Mouse (Mus musculus): Measurements from ENCODE around the gene Ube2l6. TPM values are rescaled to one million over a fixed set of nuclear protein-coding genes. Genes with fewer than 3 reads are reported as not detected.

The Ube2l6 gene
- polyA plus RNA-seq, 1 experiment from 2014 or later, result 32.9 TPM

GRCm38 (mm10) chr2:84773195-84773594 lies 25.4 kb upstream of the Ube2l6 start:
- no peak overlapping the region for H3K4me3 ChIP-seq
- peaks cover 7% of the 10 kb centered on the region for H3K4me1 ChIP-seq
- H3K27ac ChIP-seq, result no peak overlapping the region
- H3K36me3 ChIP-seq, result no peaks in the 10 kb centered on the region
- H3K4me2 ChIP-seq (replicated peaks), result no peak overlapping the region
- ATAC-seq (ENCODE audit: insufficient number of reproducible peaks, insufficient read depth, low FRiP score, low TSS enrichment), result no peak
- H3K9ac ChIP-seq, result no peak overlapping the region
- no peaks in the 10 kb centered on the region for H3K27me3 ChIP-seq
- 83% methylated on average over 5 of the region's 5 CpGs for WGBS
- no peaks in the 10 kb centered on the region for H3K9me3 ChIP-seq

DNA sequence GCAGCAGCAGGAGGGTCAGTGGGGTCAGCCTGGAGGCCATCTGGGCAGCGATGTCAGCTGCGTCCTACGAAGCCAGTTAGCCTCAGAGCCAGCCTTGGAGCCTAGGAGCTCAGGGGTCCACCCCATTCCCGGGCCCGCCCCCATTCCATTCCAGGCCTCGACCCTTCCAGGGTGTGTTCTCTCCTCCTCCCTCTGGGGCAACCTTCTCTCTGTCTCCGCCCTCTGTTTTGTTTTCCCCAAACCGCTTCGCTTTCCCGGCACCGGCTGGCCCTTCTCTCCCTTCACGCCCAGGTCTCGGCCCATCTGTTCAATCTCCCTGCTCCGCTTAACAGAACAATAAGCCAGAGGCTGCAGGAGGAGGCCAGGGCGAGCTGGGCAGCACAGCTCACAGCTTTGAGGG lies 23.9 kb upstream of the Ube2l6 start:
- Histone ChIP-seq H3K4me3 (peak overlapping the region; percentile 30), H3K9me3 (no peaks in the 10 kb centered on the region), H3K9ac (peak overlapping the region; percentile 44; the same call in 1 of the 2 replicates), H3K4me1 (peaks cover 7% of the 10 kb centered on the region), H3K36me3 (no peaks in the 10 kb centered on the region), H3K4me2 (replicated peaks) (peak overlapping the region; percentile 63), H3K27me3 (no peaks in the 10 kb centered on the region), H3K27ac (peak overlapping the region; percentile 76)
- WGBS, result under 1% methylated on average over 14 of the region's 15 CpGs
- peak; percentile 86 for ATAC-seq (ENCODE audit: insufficient number of reproducible peaks, insufficient read depth, low FRiP score, low TSS enrichment)

DNA sequence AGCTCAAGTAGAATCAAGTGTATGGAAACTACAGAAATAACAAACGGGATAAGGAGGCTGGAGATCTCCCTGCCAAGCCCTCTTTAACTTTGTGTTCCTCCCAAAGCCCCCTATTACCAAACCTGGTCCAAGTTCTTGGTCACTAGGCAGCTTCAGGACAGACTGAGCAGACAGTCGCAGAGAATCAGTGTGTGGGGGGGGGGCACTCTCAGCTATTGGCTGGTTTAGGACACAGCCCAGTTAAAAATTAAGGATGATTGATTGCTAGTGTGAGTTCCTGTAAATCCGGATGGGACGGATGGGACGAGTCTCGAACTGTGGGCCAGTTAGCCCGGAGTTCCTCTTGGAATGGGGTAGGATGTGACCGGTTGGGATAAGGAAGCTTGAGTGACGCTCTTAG lies 23.4 kb upstream of the Ube2l6 start, which contains the start of gene Serping1:
Gene Serping1, minus strand, starts transcription at position 204 of the 400 bp plus-strand sequence.
- peak; percentile 22; the same call in 1 of the 2 replicates for ATAC-seq (ENCODE audit: insufficient number of reproducible peaks, insufficient read depth, low FRiP score, low TSS enrichment)
- Histone ChIP-seq H3K27me3 (no peaks in the 10 kb centered on the region), H3K27ac (peak within 1 kb of the TSS; percentile 76), H3K4me2 (replicated peaks) (peak within 1 kb of the TSS; percentile 63), H3K9me3 (no peaks in the 10 kb centered on the region), H3K4me1 (peaks cover 7% of the 10 kb centered on the region), H3K4me3 (peak within 1 kb of the TSS; percentile 30), H3K9ac (peak within 1 kb of the TSS; percentile 44; the same call in 1 of the 2 replicates), H3K36me3 (no peaks in the 10 kb centered on the region)
- WGBS, result 64% methylated on average over 9 of the region's 9 CpGs

DNA sequence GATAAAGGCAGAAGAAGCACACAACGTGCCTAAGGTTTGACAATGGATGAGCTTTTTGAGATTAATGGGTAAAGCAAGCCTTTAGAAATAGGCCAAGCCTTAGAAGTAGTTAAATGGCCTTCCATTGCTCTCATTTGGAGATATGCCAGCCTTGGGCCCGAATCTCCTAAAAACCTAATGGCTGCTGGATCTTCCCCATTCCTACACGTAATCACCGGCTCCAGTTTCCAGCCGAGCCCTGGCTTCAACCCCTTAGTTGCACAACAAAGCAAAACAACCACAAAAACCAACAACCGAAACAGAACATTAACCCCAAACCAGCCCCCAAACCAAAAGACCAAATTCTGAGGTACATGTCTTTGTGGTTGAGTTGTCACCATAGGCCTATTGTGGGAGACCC lies 23.0 kb upstream of the Ube2l6 start:
- Histone ChIP-seq H3K27ac (no peak overlapping the region), H3K9me3 (no peaks in the 10 kb centered on the region), H3K27me3 (no peaks in the 10 kb centered on the region), H3K36me3 (no peaks in the 10 kb centered on the region), H3K9ac (no peak overlapping the region), H3K4me3 (no peak overlapping the region), H3K4me2 (replicated peaks) (no peak overlapping the region), H3K4me1 (peaks cover 7% of the 10 kb centered on the region)
- ATAC-seq (ENCODE audit: insufficient number of reproducible peaks, insufficient read depth, low FRiP score, low TSS enrichment), result no peak
- 84% methylated on average over 6 of the region's 6 CpGs for WGBS

DNA sequence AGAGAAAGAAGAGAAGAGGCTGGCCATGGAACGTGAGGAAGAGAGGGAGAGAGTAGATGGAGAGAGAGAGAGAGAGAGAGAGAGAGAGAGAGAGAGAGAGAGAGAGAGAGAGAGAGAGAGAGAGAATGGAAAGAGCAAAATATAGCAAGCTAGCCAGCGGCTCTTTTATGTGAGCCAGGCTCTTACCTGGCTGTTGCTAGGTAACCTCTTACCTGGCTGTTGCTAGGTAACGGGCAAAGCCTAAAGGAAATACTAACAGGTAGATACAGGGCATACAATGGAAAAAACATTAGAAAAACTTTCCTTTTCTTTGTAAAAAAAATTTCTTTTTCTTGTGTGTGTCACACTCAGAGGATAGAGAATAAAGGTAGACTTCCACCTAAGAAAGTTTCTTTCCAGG lies 20.9 kb upstream of the Ube2l6 start:
- Histone ChIP-seq H3K4me3 (no peak overlapping the region), H3K4me1 (peaks cover 7% of the 10 kb centered on the region), H3K36me3 (no peaks in the 10 kb centered on the region), H3K27ac (no peak overlapping the region), H3K9me3 (no peaks in the 10 kb centered on the region), H3K4me2 (replicated peaks) (no peak overlapping the region), H3K27me3 (no peaks in the 10 kb centered on the region), H3K9ac (no peak overlapping the region)
- no peak for ATAC-seq (ENCODE audit: insufficient number of reproducible peaks, insufficient read depth, low FRiP score, low TSS enrichment)
- WGBS, result 59% methylated on average over 3 of the region's 3 CpGs

GRCm38 (mm10) chr2:84779210-84779609 lies 19.4 kb upstream of the Ube2l6 start:
- WGBS, result 57% methylated on average over 6 of the region's 6 CpGs
- ATAC-seq (ENCODE audit: insufficient number of reproducible peaks, insufficient read depth, low FRiP score, low TSS enrichment), result no peak
- peaks cover 6% of the 10 kb centered on the region for H3K4me1 ChIP-seq
- no peak overlapping the region for H3K9ac ChIP-seq
- no peaks in the 10 kb centered on the region for H3K9me3 ChIP-seq
- no peak overlapping the region for H3K4me3 ChIP-seq
- no peaks in the 10 kb centered on the region for H3K36me3 ChIP-seq
- no peak overlapping the region for H3K4me2 ChIP-seq (replicated peaks)
- no peaks in the 10 kb centered on the region for H3K27me3 ChIP-seq
- H3K27ac ChIP-seq, result no peak overlapping the region

GRCm38 (mm10) chr2:84783315-84783714 lies 15.3 kb upstream of the Ube2l6 start:
- no peak overlapping the region for H3K4me2 ChIP-seq (replicated peaks)
- 88% methylated on average over 1 of the region's 1 CpGs for WGBS
- no peak for ATAC-seq (ENCODE audit: insufficient number of reproducible peaks, insufficient read depth, low FRiP score, low TSS enrichment)
- no peak overlapping the region for H3K4me3 ChIP-seq
- H3K27me3 ChIP-seq, result no peaks in the 10 kb centered on the region
- H3K9ac ChIP-seq, result no peak overlapping the region
- no peak overlapping the region for H3K27ac ChIP-seq
- no peaks in the 10 kb centered on the region for H3K4me1 ChIP-seq
- H3K9me3 ChIP-seq, result no peaks in the 10 kb centered on the region
- no peaks in the 10 kb centered on the region for H3K36me3 ChIP-seq

GRCm38 (mm10) chr2:84783840-84784566 lies 14.6 kb upstream of the Ube2l6 start:
- Histone ChIP-seq H3K27ac (no peak overlapping the region), H3K4me3 (no peak overlapping the region), H3K4me1 (no peaks in the 10 kb centered on the region), H3K36me3 (no peaks in the 10 kb centered on the region), H3K4me2 (replicated peaks) (no peak overlapping the region), H3K27me3 (no peaks in the 10 kb centered on the region), H3K9me3 (no peaks in the 10 kb centered on the region), H3K9ac (no peak overlapping the region)
- no peak for ATAC-seq (ENCODE audit: insufficient number of reproducible peaks, insufficient read depth, low FRiP score, low TSS enrichment)
- 77% methylated on average over 3 of the region's 3 CpGs for WGBS

DNA sequence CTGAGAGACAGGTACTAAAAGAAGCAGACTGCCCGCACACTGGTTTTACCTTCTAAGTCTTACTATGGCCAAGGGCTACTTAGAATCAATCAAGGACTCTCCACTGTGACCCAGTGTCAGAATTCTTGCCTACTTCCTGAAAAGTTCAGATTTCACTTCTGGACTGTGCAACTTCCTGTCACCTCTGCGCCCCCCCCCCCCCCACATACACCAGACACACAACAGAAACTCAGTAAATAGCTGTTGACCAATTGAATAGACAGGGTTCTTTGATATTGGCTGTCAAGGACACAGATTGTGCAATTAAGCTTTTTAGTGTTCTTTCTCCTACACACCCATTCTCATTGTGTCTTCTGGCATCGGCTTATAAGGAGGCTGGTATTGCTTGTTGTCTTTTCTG lies 10.3 kb upstream of the Ube2l6 start:
- H3K4me1 ChIP-seq, result no peaks in the 10 kb centered on the region
- H3K4me2 ChIP-seq (replicated peaks), result no peak overlapping the region
- no peak overlapping the region for H3K27ac ChIP-seq
- 69% methylated on average over 3 of the region's 3 CpGs for WGBS
- H3K36me3 ChIP-seq, result no peaks in the 10 kb centered on the region
- no peaks in the 10 kb centered on the region for H3K9me3 ChIP-seq
- no peak overlapping the region for H3K9ac ChIP-seq
- 0 out of 2 replicates have a peak, but pooled peaks cover 5% of the 10 kb centered on the region for H3K27me3 ChIP-seq
- H3K4me3 ChIP-seq, result no peak overlapping the region
- no peak for ATAC-seq (ENCODE audit: insufficient number of reproducible peaks, insufficient read depth, low FRiP score, low TSS enrichment)

- Histone ChIP-seq H3K9ac (no peak overlapping the region), H3K4me1 (no peaks in the 10 kb centered on the region)
Observed at GRCm38 (mm10) chr2:84790418-84790817, 8.2 kb upstream of the Ube2l6 start.

DNA sequence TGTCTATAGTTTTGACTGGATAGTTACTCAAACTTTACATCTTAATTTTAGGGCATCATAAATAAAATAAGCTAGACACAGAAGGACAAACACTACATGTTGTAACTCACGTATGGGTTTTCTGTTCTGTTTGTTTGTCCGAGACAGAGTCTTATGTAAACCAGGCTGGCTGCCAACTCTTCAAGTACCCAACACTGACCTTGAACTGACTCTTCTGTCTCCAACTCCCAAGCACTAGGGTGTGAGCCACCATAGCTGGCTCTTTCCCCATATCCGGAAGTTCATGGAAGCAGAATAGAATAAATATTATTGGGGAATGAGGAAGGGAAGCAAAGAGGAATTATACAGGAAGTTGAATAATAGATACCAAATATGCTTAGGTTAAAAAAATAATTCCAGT lies 6.1 kb upstream of the Ube2l6 start:
- 87% methylated on average over 3 of the region's 3 CpGs for WGBS
- H3K27me3 ChIP-seq, result 0 out of 2 replicates have a peak, but pooled peaks cover 5% of the 10 kb centered on the region
- 0 out of 2 replicates have a peak, but pooled peaks cover 7% of the 10 kb centered on the region for H3K9me3 ChIP-seq
- no peaks in the 10 kb centered on the region for H3K4me1 ChIP-seq
- no peak overlapping the region for H3K4me3 ChIP-seq
- H3K9ac ChIP-seq, result no peak overlapping the region
- ATAC-seq (ENCODE audit: insufficient number of reproducible peaks, insufficient read depth, low FRiP score, low TSS enrichment), result no peak
- no peaks in the 10 kb centered on the region for H3K36me3 ChIP-seq
- H3K27ac ChIP-seq, result no peak overlapping the region
- H3K4me2 ChIP-seq (replicated peaks), result no peak overlapping the region

More at GRCm38 (mm10) chr2:84790418-84790817, 8.2 kb upstream of the Ube2l6 start:
- Histone ChIP-seq H3K36me3 (no peaks in the 10 kb centered on the region), H3K27ac (no peak overlapping the region), H3K9me3 (0 out of 2 replicates have a peak, but pooled peaks cover 7% of the 10 kb centered on the region), H3K4me3 (no peak overlapping the region), H3K4me2 (replicated peaks) (no peak overlapping the region), H3K27me3 (0 out of 2 replicates have a peak, but pooled peaks cover 5% of the 10 kb centered on the region)
- WGBS, result 49% methylated on average over 9 of the region's 9 CpGs
- no peak for ATAC-seq (ENCODE audit: insufficient number of reproducible peaks, insufficient read depth, low FRiP score, low TSS enrichment)

DNA sequence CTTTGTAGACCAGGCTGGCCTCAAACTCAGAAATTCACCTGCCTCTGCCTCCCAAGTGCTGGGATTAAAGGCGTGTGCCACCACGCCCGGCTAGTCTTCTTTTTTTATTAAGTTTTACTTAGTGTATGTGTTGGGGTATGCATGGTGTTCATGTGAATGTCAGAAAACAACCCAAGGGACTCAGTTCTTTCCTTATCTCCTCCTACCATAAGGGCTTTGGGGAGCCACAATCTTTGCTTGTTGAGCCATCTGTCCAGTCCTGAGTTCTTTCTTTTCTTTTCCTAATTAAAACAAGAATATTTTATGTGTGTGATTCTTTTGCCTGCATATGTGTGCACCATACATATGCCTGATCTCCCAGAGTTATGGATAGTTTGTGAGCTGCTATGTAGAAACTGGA lies 5.5 kb upstream of the Ube2l6 start:
- 85% methylated on average over 3 of the region's 3 CpGs for WGBS
- Histone ChIP-seq H3K4me1 (peaks cover 4% of the 10 kb centered on the region; the same call in 1 of the 2 replicates), H3K4me2 (replicated peaks) (no peak overlapping the region), H3K4me3 (no peak overlapping the region), H3K9ac (no peak overlapping the region), H3K27ac (no peak overlapping the region), H3K27me3 (0 out of 2 replicates have a peak, but pooled peaks cover 5% of the 10 kb centered on the region), H3K36me3 (no peaks in the 10 kb centered on the region), H3K9me3 (0 out of 2 replicates have a peak, but pooled peaks cover 7% of the 10 kb centered on the region)
- ATAC-seq (ENCODE audit: insufficient number of reproducible peaks, insufficient read depth, low FRiP score, low TSS enrichment), result no peak

Data from embryonic facial prominence, embryonic 12.5 days (tissue).